Mouse (Mus musculus) embryonic facial prominence, embryonic 15.5 days (tissue): ENCODE results near the gene Unc5b. TPM values are rescaled to one million over a fixed set of nuclear protein-coding genes. Genes with fewer than 3 reads are reported as not detected.

Experiments used
- ATAC-seq: fragments of 200-750 bp; cut with Nextera tagmentation; 2 replicates; pipeline ENCODE4 v1.8.0; 2017; ENCODE audit warnings: low read depth, moderate TSS enrichment; ENCODE audit not compliant: insufficient number of reproducible peaks, low FRiP score, low TSS enrichment
- H3K27ac ChIP-seq: fragments of 300-500 bp; sonication (generic); replicated peaks from 2 replicates; pipeline ENCODE4 v1.5.1; 2015; ENCODE audit warnings: mild to moderate bottlenecking, inconsistent platforms
- H3K27me3 ChIP-seq: fragments of 300-500 bp; sonication (generic); 2 replicates; pipeline ENCODE4 v1.6.1; 2015; ENCODE audit warnings: inconsistent platforms
- H3K36me3 ChIP-seq: fragments of 300-500 bp; sonication (generic); 2 replicates; pipeline ENCODE4 v1.6.1; 2015; ENCODE audit warnings: mild to moderate bottlenecking, inconsistent platforms
- H3K4me1 ChIP-seq: fragments of 300-500 bp; sonication (generic); 2 replicates; pipeline ENCODE4 v1.6.1; 2015; ENCODE audit warnings: inconsistent platforms
- H3K4me2 ChIP-seq: fragments of 300-500 bp; sonication (generic); replicated peaks from 2 replicates; pipeline ENCODE4 v1.6.1; 2015; ENCODE audit warnings: mild to moderate bottlenecking, inconsistent platforms
- H3K4me3 ChIP-seq: fragments of 300-500 bp; sonication (generic); replicated peaks from 2 replicates; pipeline ENCODE4 v1.5.1; 2015; ENCODE audit warnings: mild to moderate bottlenecking, inconsistent platforms
- H3K9ac ChIP-seq: fragments of 300-500 bp; sonication (generic); 2 replicates; pipeline ENCODE4 v1.6.1; 2015; ENCODE audit warnings: inconsistent platforms
- H3K9me3 ChIP-seq: fragments of 300-500 bp; sonication (generic); replicated peaks from 2 replicates; pipeline ENCODE4 v1.6.1; 2016; ENCODE audit warnings: inconsistent platforms
- WGBS: fragments of 180-500 bp; shearing (Covaris S2); methylation state at CpG from one replicate; pipeline ENCODE4 v1.1.7; 2015; 5-methylcytosine and 5-hydroxymethylcytosine counted together
- polyA plus RNA-seq: library from polyadenylated mRNA; unstranded; fragments of >200 nt; fragmentation: Nextera tagmentation; extraction: Ambion mirVana; gene quantifications from 2 replicates; pipeline ENCODE4 v1.2.1, GENCODE M21; 2015

Unc5b gene
- polyA plus RNA-seq, 1 experiment from 2014 or later = 7.5 TPM

DNA sequence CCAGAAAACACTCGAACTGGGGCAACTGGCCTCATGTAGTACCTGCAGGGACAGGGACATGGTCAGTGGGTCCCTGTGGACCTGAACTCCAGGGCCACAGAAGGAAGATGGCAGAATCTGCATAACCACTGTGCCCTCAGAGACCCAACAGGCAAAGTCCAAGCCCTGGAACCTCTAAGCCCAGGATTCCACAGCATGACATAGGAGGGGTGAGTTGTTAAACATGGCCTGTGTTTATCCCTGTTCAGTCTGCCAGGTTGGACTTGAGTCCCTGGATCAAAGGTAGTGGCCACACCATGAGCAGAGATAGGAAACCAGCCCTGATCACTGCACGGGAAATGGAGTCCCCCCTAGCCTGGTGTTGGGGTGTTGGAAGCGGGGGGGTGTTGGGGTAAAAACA lies 114.9 kb downstream of the Unc5b start:
- Histone ChIP-seq H3K27ac (no peak overlapping the region), H3K4me2 (no peak overlapping the region), H3K9me3 (no peaks in the 10 kb centered on the region), H3K9ac (no peak overlapping the region), H3K4me1 (no peaks in the 10 kb centered on the region), H3K27me3 (no peaks in the 10 kb centered on the region), H3K4me3 (no peak overlapping the region), H3K36me3 (peaks cover 40% of the 10 kb centered on the region)
- 94% methylated on average over 3 of the region's 3 CpGs for WGBS
- ATAC-seq = no peak

Other genes starting within 250 kb of the Unc5b start
- gene Cdh23, start 135.1 kb downstream of the Unc5b start, polyA plus RNA-seq = 0.73 and 1.2 TPM in 2 replicates
- gene Slc29a3, start 78.8 kb downstream of the Unc5b start, polyA plus RNA-seq = 12.8 and 14.0 TPM in 2 replicates